Mouse (Mus musculus): ENCODE measurements around the gene Limch1. TPM values are rescaled to one million over a fixed set of nuclear protein-coding genes. Genes with fewer than 3 reads are reported as not detected.

Gene Limch1
- total RNA-seq, 2 experiments from 2014 or later, result 99.5 to 124 TPM

- intact Hi-C loops (cut with DNase I), result no loop called here
- DNase-seq (ENCODE audit: low spot score in 2 of 2), result no peak
These were observed 32.5 kb downstream of the Limch1 start for GRCm38 (mm10) chr5:66777999-66778710.

GRCm38 (mm10) chr5:66780371-66780770 is 34.7 kb downstream of the Limch1 start:
- no peak for DNase-seq (ENCODE audit: low spot score in 2 of 2)
- intact Hi-C loops (cut with DNase I), result no loop called here

DNA sequence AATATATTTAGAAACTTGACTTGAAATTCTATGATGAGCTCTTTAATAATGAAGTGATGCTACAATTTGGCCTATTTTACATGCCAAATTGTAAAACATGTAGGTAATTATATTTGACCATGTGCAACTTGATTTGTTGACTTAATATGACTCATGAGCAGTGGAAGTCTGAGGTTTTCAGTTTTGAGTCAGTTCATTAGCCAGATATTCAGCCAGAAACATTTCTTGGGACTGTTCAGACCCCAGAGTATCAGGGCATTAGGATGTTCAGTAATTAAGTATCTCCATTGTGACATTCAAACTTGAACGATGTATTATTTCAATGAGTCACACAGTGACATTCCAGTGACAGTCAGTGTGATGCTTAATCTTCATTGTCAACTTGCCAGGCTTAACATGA is 35.9 kb downstream of the Limch1 start:
- no peak for DNase-seq (ENCODE audit: low spot score in 2 of 2)
- intact Hi-C loops (cut with DNase I), result no loop called here

DNA sequence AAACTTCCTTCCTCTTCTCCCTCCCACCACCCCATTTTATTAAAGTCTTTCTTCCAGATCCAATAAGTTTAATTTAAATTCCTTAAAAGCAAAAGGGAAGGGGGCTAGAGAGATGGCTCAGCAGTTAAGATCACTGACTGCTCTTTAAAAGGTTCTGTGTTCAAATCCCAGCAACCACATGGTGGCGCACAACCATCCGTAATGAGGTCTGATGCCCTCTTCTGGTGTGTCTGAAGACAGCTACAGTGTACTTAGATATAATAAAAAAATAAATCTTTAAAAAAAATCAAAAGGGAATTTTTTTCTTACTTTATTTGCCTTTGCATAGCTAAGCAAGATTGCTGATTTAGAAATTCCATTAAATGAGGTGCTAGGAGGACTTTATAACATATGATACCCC is 37.2 kb downstream of the Limch1 start:
- no peak for DNase-seq (ENCODE audit: low spot score in 2 of 2)
- intact Hi-C loops (cut with DNase I), result no loop called here

GRCm38 (mm10) chr5:66784624-66785361 is 39.2 kb downstream of the Limch1 start:
- no peak for DNase-seq (ENCODE audit: low spot score in 2 of 2)
- intact Hi-C loops (cut with DNase I), result no loop called here

DNA sequence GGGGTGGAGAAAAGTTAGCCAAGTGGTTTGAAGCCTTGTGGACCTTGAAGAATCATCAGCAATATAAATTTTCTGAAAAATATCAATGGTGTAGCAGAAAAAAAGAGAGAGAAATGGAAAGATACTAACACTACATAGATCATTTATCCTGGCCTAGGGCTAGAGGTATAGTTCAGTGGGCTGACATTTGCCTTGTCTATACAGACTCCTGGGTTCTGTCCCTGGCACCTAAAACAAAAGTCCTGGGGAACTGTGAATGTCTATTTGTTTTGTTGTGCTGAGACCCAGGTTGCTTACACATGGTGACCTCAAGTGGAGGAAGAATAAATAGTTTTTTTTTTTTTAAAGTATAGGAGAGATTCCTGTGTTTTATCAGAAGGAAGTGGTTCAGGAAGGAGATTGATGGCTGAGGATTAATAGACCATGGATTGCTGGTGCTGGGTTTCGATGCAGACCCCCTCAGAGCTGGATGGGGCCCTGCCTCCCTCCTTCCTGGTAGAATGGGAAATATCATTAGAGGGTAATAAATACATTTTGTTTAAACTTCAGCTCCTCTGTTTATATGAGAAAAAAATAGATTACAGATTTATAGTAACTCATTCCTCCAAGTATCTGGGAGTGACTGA is 40.5 kb downstream of the Limch1 start:
- no peak for DNase-seq (ENCODE audit: low spot score in 2 of 2)
- intact Hi-C loops (cut with DNase I), result no loop called here

- DNase-seq (ENCODE audit: low spot score in 2 of 2), result no peak
- intact Hi-C loops (cut with DNase I), result no loop called here
These were observed 41.0 kb downstream of the Limch1 start for GRCm38 (mm10) chr5:66786621-66787061.

DNA sequence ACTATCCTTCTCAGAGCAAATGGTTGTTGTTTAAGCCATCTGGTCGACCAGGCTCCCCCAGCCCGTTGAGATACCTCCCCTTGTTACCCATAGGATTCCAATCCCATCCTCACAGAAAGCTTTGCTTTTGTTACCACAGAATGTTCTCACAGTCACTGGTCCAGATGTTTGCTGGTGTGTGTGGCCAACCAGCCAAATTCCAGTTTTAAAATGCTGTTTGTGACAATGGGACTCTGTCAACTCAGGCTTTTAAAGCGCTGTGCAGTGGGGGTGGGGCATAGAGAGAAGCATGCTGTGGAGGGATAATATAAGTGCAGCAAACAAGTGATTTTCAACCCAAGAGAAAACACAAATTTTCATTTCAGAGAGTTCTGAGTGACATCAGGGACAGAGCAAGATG is 43.4 kb downstream of the Limch1 start:
- intact Hi-C loops (cut with DNase I), result no loop called here
- DNase-seq (ENCODE audit: low spot score in 2 of 2), result no peak

- intact Hi-C loops (cut with DNase I), result no loop called here
- no peak for DNase-seq (ENCODE audit: low spot score in 2 of 2)
These were observed 45.5 kb downstream of the Limch1 start for GRCm38 (mm10) chr5:66791161-66791560.

GRCm38 (mm10) chr5:66793251-66793650 is 47.6 kb downstream of the Limch1 start:
- no peak for DNase-seq (ENCODE audit: low spot score in 2 of 2)
- intact Hi-C loops (cut with DNase I), result no loop called here

- DNase-seq (ENCODE audit: low spot score in 2 of 2), result no peak
- intact Hi-C loops (cut with DNase I), result no loop called here
These were observed 51.7 kb downstream of the Limch1 start for GRCm38 (mm10) chr5:66797326-66797725.

- DNase-seq (ENCODE audit: low spot score in 2 of 2), result no peak
- intact Hi-C loops (cut with DNase I), result no loop called here
These were observed 52.5 kb downstream of the Limch1 start for GRCm38 (mm10) chr5:66798135-66798534.

DNA sequence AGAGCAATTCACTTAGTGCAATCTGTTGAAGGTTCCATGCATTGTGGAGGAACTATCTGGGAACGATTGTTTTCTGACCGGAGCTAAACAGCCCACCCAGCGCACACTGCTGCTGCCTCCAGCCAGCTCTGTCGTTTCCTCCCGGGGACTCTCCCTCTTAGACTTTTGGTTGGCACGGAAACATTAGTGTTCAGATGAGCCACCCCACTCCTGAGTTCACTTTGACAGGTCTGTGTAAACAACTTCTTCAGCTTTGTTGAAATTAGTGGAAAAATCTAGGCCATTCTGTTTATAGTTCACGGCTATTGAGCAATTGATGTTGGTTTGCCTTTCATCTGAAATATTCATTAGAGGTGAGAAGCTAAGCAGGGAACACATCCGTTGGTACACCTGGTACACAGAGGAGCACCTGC is 53.0 kb downstream of the Limch1 start:
- no peak for DNase-seq (ENCODE audit: low spot score in 2 of 2)
- intact Hi-C loops (cut with DNase I), result no loop called here

GRCm38 (mm10) chr5:66800243-66800642 is 54.6 kb downstream of the Limch1 start:
- no peak for DNase-seq (ENCODE audit: low spot score in 2 of 2)
- intact Hi-C loops (cut with DNase I), result no loop called here

DNA sequence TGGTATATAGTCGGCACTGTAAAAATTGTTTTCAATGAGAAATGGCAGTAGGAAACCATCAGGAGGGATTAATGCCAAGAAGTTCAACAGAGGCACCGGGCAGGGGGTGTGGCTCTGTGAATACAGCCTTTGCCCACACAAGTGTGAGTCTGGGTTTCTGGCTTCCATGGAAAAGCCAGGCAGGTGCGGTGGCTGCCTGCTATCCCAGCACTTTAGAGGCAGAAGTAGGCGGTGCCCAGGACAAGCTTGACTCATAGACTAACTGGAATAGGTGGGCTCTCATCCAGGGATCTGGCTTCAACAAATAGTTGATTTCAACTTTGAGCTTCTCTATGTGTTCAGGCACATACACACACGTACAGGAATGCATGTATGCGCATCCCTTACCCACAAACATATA is 55.4 kb downstream of the Limch1 start:
- intact Hi-C loops (cut with DNase I), result no loop called here
- DNase-seq (ENCODE audit: low spot score in 2 of 2), result no peak

- intact Hi-C loops (cut with DNase I), result no loop called here
- no peak for DNase-seq (ENCODE audit: low spot score in 2 of 2)
These were observed 56.6 kb downstream of the Limch1 start for GRCm38 (mm10) chr5:66802196-66802595.

DNA sequence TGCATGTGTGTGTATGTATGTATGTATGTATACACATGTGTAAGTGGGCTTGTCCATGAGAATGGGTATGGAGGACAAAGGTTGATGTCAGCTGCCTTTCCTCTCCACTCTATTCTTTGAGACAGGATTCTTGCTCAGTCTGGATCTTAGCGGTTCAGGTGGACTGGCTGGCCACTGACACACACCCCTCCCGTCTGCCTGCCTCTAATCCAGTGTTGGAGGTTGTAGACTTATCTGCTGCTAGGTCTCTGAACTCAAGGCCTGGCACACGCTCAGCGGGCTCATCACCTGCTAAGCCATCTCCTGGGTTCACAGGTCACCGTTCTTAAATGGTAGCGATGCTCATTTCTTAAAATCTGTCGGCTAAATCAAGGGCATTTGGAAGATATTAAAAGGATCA is 60.7 kb downstream of the Limch1 start:
- intact Hi-C loops (cut with DNase I), result no loop called here
- no peak for DNase-seq (ENCODE audit: low spot score in 2 of 2)

GRCm38 (mm10) chr5:66807737-66808136 is 62.1 kb downstream of the Limch1 start:
- intact Hi-C loops (cut with DNase I), result no loop called here
- no peak for DNase-seq (ENCODE audit: low spot score in 2 of 2)

DNA sequence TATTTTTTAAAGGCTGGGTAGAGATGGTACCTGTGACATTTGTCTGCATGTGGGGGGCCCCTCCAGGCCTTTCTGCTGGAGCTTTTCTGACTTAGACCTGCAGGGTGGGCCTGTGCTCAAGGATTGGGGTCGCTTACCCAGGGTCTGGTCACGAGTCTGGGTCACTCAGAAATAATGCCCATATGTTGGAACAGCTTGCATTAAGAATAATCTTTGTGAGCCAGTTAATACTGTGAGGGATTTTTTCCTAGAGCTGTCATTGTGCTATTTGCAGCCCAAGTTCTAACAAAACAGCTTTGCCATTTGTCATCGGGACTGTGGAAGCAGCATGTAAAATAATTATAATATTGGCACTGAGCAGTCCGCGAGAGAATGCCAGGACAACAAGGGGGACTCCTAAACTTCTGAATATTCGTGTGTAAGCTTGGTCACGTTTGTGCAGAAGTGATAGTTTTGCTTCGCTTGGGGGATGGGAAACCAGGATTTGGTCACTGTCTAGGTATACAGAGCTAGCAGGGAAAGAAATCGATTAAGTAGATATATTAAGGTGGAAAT is 63.5 kb downstream of the Limch1 start:
- intact Hi-C loops (cut with DNase I), result no loop called here

GRCm38 (mm10) chr5:66810396-66810795 is 64.8 kb downstream of the Limch1 start:
- DNase-seq (ENCODE audit: low spot score in 2 of 2), result no peak
- intact Hi-C loops (cut with DNase I), result no loop called here

More for the DNA sequence above, 63.5 kb downstream of the Limch1 start:
- DNase-seq (ENCODE audit: low spot score in 2 of 2), result no peak
